Mouse (Mus musculus): ENCODE data around the gene Kctd19. TPM values are rescaled to one million over a fixed set of nuclear protein-coding genes. Genes with fewer than 3 reads are reported as not detected.
A peak's percentile ranks its signal among the peaks of the same experiment; 100 is the strongest.

The Kctd19 gene
- polyA plus RNA-seq, 1 experiment, result 0.01 TPM

DNA sequence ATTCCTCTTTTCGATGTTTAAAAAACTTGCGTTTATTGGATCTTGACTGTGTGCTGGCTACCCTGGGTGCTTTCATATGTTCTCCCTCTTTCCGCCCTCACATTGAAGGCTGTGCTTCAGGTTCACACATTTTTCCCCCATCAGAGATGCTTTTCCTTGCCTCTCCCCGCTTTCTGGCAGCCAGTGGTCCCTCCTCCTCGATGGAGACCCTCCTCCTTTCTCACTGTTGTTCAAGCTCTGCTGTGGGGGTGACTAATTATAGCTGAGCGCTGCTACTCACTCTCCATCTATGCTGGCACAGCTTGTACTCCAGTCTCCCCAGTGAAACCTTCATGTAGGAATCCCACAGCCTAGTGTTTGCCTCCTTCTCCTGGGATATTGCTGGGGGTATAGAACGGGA is 63.1 kb downstream of the Kctd19 start:
- Histone ChIP-seq H3ac (ENCODE audit: control insufficient read depth, insufficient read length, low read depth) (peak overlapping the region; percentile 28), H3K27me3 (ENCODE audit: control insufficient read depth, insufficient read depth, insufficient read length) (no peaks in the 10 kb centered on the region), H3K4me3 (ENCODE audit: insufficient read depth, poor library complexity, severe bottlenecking) (peak overlapping the region; percentile 77), H3K79me2 (ENCODE audit: control insufficient read depth, insufficient read depth) (peaks cover 81% of the 10 kb centered on the region), H3K36me3 (ENCODE audit: control insufficient read depth, insufficient read depth) (peaks cover 19% of the 10 kb centered on the region), H3K79me3 (ENCODE audit: low read depth) (peaks cover 40% of the 10 kb centered on the region)
- TF ChIP-seq CTCF (IDR thresholded peaks at IDR 0.05; ENCODE audit: control insufficient read depth, insufficient read depth, insufficient read length) (no peak), MAX (IDR thresholded peaks at IDR 0.05) (no peak), CEBPB (IDR thresholded peaks at IDR 0.05; ENCODE audit: low read depth) (no peak), FOSL1 (IDR thresholded peaks at IDR 0.05; ENCODE audit: insufficient read depth, low read length, poor library complexity, severe bottlenecking) (no peak), USF1 (IDR thresholded peaks at IDR 0.05; ENCODE audit: low read depth) (no peak), MYOG (IDR thresholded peaks at IDR 0.05; ENCODE audit: control insufficient read depth, extremely low read depth, insufficient read length) (no peak), MYOD1 (IDR thresholded peaks at IDR 0.05; ENCODE audit: control insufficient read depth, insufficient read length, low read depth) (no peak)

DNA sequence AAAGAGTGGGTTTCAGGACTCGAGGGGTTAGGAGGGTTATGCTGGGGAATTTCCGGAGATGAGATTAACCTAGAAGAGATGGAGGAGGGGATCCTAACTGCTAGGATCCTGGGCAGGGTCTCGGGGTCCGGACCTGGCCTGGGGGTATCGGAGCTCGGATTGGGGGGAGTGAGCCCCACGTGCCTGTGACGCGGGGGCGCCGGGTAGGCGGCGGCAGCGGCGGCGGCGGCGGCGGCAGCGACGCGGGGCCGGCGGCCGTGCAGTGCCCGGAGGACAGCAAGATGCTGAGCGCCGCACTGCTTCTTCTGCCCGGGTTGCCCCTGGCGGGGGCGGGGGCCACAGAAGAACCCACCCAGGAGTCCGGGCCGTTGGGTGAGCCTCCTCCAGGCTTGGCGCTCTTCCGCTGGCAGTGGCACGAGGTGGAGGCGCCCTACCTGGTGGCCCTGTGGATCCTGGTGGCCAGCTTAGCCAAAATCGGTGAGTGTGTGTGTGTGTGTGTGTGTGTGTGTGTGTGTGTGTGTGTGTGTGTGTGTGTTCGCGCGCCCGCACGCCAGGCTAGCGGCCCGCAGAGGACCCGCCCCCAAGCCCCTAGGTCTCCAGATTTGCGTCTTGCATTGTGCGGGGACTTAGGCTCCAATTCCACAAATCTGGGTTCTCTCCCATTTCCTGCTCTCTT is 64.1 kb downstream of the Kctd19 start:
- peak overlapping the region; percentile 77 for H3K4me3 ChIP-seq (ENCODE audit: insufficient read depth, poor library complexity, severe bottlenecking)
- TF ChIP-seq MYOG (IDR thresholded peaks at IDR 0.05; ENCODE audit: control insufficient read depth, extremely low read depth, insufficient read length), result no peak
- TF ChIP-seq MAX (IDR thresholded peaks at IDR 0.05), result peak; percentile 44

DNA sequence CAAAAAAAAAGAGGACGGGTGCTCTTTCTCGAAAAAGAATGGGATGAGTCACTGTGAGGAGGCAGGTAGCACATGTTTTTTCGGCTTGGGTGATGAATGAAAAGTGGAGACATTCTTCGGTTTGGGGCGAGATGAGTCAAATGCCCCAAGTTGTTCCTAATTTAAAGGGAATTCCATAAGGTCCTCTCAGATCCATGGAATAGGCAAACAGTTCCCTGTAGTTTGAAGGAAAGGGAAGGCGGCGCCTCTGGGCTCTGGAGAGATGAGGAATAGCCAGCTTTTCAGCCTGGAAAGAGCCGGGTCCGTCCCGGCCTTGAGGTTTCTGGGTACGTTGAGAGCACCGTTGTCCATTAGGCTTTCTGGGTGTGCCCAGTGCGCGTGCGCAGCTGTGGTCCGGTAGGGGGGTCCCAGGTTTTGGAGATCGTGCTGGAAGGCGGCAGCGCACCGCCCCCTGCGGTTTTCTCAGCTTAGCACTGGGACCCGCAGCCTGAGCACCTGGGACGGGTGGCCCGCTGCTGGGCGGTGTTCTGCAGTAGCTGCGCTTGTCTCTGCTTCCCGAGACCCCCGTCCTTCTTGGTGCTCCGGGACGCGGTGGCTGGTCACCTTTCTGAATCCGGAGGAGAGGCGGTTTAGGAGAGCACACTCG is 64.7 kb downstream of the Kctd19 start, which contains the start of gene Slc9a5:
Gene Slc9a5, plus strand, starts transcription at position 394 of the 646 bp plus-strand sequence.
- Histone ChIP-seq H3K4me3 (ENCODE audit: insufficient read depth, poor library complexity, severe bottlenecking) (peak within 1 kb of the TSS; percentile 77), H3K79me3 (ENCODE audit: low read depth) (peaks cover 53% of the 10 kb centered on the region), H3K27me3 (ENCODE audit: control insufficient read depth, insufficient read depth, insufficient read length) (no peaks in the 10 kb centered on the region), H3K79me2 (ENCODE audit: control insufficient read depth, insufficient read depth) (peaks cover 97% of the 10 kb centered on the region), H3ac (ENCODE audit: control insufficient read depth, insufficient read length, low read depth) (peak within 1 kb of the TSS; percentile 95), H3K36me3 (ENCODE audit: control insufficient read depth, insufficient read depth) (peaks cover 14% of the 10 kb centered on the region)
- TF ChIP-seq FOSL1 (IDR thresholded peaks at IDR 0.05; ENCODE audit: insufficient read depth, low read length, poor library complexity, severe bottlenecking) (no peak), MYOG (IDR thresholded peaks at IDR 0.05; ENCODE audit: control insufficient read depth, extremely low read depth, insufficient read length) (no peak), USF1 (IDR thresholded peaks at IDR 0.05; ENCODE audit: low read depth) (no peak), MYOD1 (IDR thresholded peaks at IDR 0.05; ENCODE audit: control insufficient read depth, insufficient read length, low read depth) (peak; percentile 30), CTCF (IDR thresholded peaks at IDR 0.05; ENCODE audit: control insufficient read depth, insufficient read depth, insufficient read length) (no peak), CEBPB (IDR thresholded peaks at IDR 0.05; ENCODE audit: low read depth) (no peak), MAX (IDR thresholded peaks at IDR 0.05) (peak; percentile 85)

More for the DNA sequence above, 64.1 kb downstream of the Kctd19 start:
- Histone ChIP-seq H3K79me3 (ENCODE audit: low read depth) (peaks cover 46% of the 10 kb centered on the region), H3K27me3 (ENCODE audit: control insufficient read depth, insufficient read depth, insufficient read length) (no peaks in the 10 kb centered on the region), H3K36me3 (ENCODE audit: control insufficient read depth, insufficient read depth) (peaks cover 17% of the 10 kb centered on the region), H3ac (ENCODE audit: control insufficient read depth, insufficient read length, low read depth) (peak overlapping the region; percentile 95), H3K79me2 (ENCODE audit: control insufficient read depth, insufficient read depth) (peaks cover 91% of the 10 kb centered on the region)

DNA sequence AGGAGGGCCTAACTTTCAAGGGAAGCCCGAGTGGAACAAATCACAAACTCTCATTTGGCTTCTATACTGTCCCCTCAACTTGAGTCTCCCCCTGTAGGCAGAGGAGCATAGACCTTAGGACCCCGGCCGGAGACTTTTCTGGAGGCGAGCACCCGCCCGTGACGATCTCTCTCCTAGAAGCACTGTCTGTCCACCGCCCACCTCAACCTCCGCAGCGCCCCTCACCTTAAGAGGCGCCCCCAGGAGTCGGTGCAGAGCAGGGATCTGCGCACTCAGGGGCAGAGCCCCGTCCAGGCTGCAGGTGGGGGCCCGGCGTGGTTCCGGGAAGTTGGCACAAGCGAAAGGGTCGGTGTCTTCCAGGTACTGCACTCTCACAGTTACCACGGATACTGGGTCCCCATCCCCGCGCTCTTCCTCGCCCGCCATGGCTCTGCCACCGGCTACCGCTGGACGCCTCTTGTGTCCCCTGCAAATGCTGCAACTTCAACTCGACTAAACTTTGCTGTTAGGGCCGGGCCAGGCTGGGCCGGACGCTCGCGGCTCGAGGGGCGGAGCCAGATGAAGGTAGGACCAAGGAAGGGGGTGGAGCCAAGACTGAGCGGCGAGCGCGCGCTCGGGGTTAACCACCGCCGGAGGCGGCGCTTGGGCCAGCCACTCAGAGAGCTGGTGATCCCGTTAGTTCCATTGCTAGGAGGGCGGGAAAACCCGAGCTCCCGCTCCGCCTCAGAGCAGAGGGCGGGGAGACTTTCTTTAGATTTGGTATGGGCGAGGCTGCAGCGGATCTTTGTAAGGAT is 65.7 kb downstream of the Kctd19 start, which contains the start of gene Fhod1:
Gene Fhod1, minus strand, starts transcription at position 526 of the 794 bp plus-strand sequence.
- Histone ChIP-seq H3K4me3 (ENCODE audit: insufficient read depth, poor library complexity, severe bottlenecking) (peak within 1 kb of the TSS; percentile 77), H3K36me3 (ENCODE audit: control insufficient read depth, insufficient read depth) (peaks cover 17% of the 10 kb centered on the region), H3ac (ENCODE audit: control insufficient read depth, insufficient read length, low read depth) (peak within 1 kb of the TSS; percentile 95), H3K79me3 (ENCODE audit: low read depth) (peaks cover 62% of the 10 kb centered on the region), H3K79me2 (ENCODE audit: control insufficient read depth, insufficient read depth) (peaks cover 97% of the 10 kb centered on the region), H3K27me3 (ENCODE audit: control insufficient read depth, insufficient read depth, insufficient read length) (no peaks in the 10 kb centered on the region)
- TF ChIP-seq FOSL1 (IDR thresholded peaks at IDR 0.05; ENCODE audit: insufficient read depth, low read length, poor library complexity, severe bottlenecking) (no peak), CTCF (IDR thresholded peaks at IDR 0.05; ENCODE audit: control insufficient read depth, insufficient read depth, insufficient read length) (no peak), USF1 (IDR thresholded peaks at IDR 0.05; ENCODE audit: low read depth) (no peak), MAX (IDR thresholded peaks at IDR 0.05) (peak; percentile 55), MYOG (IDR thresholded peaks at IDR 0.05; ENCODE audit: control insufficient read depth, extremely low read depth, insufficient read length) (no peak)

DNA sequence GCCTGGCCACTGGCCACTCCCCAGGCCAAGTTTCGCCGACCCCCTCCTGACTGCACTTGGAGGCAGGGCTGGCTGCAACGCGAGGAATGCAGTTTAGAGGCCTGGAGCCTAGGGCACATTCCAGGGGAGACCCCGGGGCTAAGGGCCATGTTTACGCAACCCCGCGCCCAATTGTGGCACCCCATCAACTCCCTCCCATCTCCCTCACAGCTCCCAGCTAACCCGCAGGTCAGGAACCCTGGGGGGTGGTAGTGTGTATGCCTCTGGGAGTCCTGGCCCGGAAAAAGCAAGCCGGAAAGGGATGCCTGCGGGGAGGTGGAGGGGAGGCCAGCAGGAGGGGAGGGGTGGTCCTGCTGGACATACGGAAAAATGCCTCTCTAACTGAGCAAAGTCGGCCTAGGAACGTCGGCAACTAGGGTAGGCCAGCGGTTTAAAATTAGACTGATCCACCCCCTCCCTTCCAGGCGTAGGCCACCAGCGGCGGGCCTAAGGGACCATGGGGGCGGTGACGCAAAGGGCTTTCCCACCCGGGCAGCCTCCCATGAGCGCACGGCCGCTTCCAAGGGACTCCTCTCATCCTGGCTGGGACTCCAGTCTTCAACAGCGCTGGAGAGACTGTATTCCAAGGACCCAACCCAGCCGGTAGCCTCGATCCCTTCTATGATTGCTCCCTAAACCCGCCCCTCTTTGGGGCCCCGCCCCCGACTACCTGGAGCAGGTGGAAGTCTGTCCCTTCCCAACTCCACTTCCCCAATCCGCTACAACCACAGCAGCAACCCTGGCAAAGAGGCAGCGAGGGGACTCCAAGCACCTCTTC is 66.5 kb downstream of the Kctd19 start:
- H3K79me2 ChIP-seq (ENCODE audit: control insufficient read depth, insufficient read depth), result peaks cover 97% of the 10 kb centered on the region
- peaks cover 19% of the 10 kb centered on the region for H3K36me3 ChIP-seq (ENCODE audit: control insufficient read depth, insufficient read depth)
- TF ChIP-seq CEBPB (IDR thresholded peaks at IDR 0.05; ENCODE audit: low read depth) (peak; percentile 2), MYOG (IDR thresholded peaks at IDR 0.05; ENCODE audit: control insufficient read depth, extremely low read depth, insufficient read length) (no peak), MAX (IDR thresholded peaks at IDR 0.05) (peak; percentile 11)
- peak overlapping the region; percentile 66 for H3ac ChIP-seq (ENCODE audit: control insufficient read depth, insufficient read length, low read depth)
- peaks cover 69% of the 10 kb centered on the region for H3K79me3 ChIP-seq (ENCODE audit: low read depth)
- peak overlapping the region; percentile 77 for H3K4me3 ChIP-seq (ENCODE audit: insufficient read depth, poor library complexity, severe bottlenecking)
- H3K27me3 ChIP-seq (ENCODE audit: control insufficient read depth, insufficient read depth, insufficient read length), result no peaks in the 10 kb centered on the region

Measured in C2C12 (cell line).